ENCODE assay signal across 9 mouse cellular contexts in genomic region chr3:68693441-68694048, GRCm38 (mm10). TPM values are rescaled to one million over a fixed set of nuclear protein-coding genes. Genes with fewer than 3 reads are reported as not detected.
DNase-seq lines count a peak whose midpoint lies in the region; ATAC-seq and TF ChIP-seq lines count a peak whose summit lies in the region.
"Had no signal": no experiment of that assay in that cellular context is flagged by ENCODE, and none has a peak within 500 bp of the region (broad histone marks: within the 10 kb centered on the region; RNA-seq: fewer than 3 reads in every experiment).

No protein-coding gene starts in this region.

- H3K4me2 ChIP-seq in heart, embryonic 11.5 days, result no peak overlapping the region

- H3K9ac ChIP-seq in heart, embryonic 11.5 days (ENCODE audit: low read depth, low read length), result no peak overlapping the region

- H3K4me3 ChIP-seq in heart, embryonic 11.5 days (ENCODE audit: low read depth, low read length), result no peak overlapping the region
- no peak overlapping the region for H3K4me3 ChIP-seq in kidney, adult 2 months (ENCODE audit: insufficient read depth, low read depth, low read length)

- H3K4me1 ChIP-seq in heart, embryonic 11.5 days (ENCODE audit: control insufficient read depth, insufficient read depth, low read length), result 0 out of 2 replicates have a peak, but pooled peaks cover 2% of the 10 kb centered on the region
- H3K4me1 ChIP-seq in kidney, adult 2 months (ENCODE audit: control insufficient read depth, insufficient read depth, low read length), result no peaks in the 10 kb centered on the region

- H3K36me3 ChIP-seq in heart, embryonic 11.5 days (ENCODE audit: control insufficient read depth, insufficient read depth, low read length), result no peaks in the 10 kb centered on the region
- no peaks in the 10 kb centered on the region for H3K36me3 ChIP-seq in kidney, adult 2 months (ENCODE audit: control insufficient read depth, insufficient read depth, low read length)

- no peak overlapping the region for H3K27ac ChIP-seq in heart, embryonic 11.5 days (ENCODE audit: low read depth, low read length)
- no peak overlapping the region for H3K27ac ChIP-seq in kidney, adult 2 months (ENCODE audit: insufficient read depth, low read depth, low read length)

- no peaks in the 10 kb centered on the region for H3K27me3 ChIP-seq in heart, embryonic 11.5 days (ENCODE audit: control insufficient read depth, insufficient read depth, low read length)
- H3K27me3 ChIP-seq in kidney, adult 2 months (replicated peaks; ENCODE audit: control insufficient read depth, insufficient read depth, low read length), result no peaks in the 10 kb centered on the region

- WGBS in heart, embryonic 11.5 days (ENCODE audit: insufficient replicate concordance), result 45% methylated on average over 11 of the region's 11 CpGs
- 52% methylated on average over 11 of the region's 11 CpGs for WGBS in kidney, adult 2 months

- ATAC-seq in heart, embryonic 11.5 days (replicated peaks; ENCODE audit: insufficient number of reproducible peaks, low FRiP score, low TSS enrichment), result no peak
- ATAC-seq in frontal cortex, adult (ENCODE audit: low TSS enrichment), result peak; percentile 74
- ATAC-seq in megakaryocyte-erythroid progenitor cell, adult 5-6 weeks (replicated peaks; ENCODE audit: low FRiP score, low TSS enrichment, poor library complexity, severe bottlenecking), result peak; percentile 69

- intact Hi-C loops in left cerebral cortex, postnatal 36 days (cut with DNase I), result no loop called here

- no peak for TF ChIP-seq CTCF in kidney, adult 2 months (conservative IDR thresholded peaks at IDR 0.05; ENCODE audit: insufficient read depth, insufficient read length, low read depth, low read length)

- no peak for TF ChIP-seq POLR2A in kidney, adult 2 months (IDR thresholded peaks at IDR 0.05; ENCODE audit: low read depth, low read length)

- no peaks in the 10 kb centered on the region for H3K9me3 ChIP-seq in heart, embryonic 11.5 days (replicated peaks; ENCODE audit: control insufficient read depth, low read length)

- DNase-seq in heart, adult 11 months, result peak; percentile 99
- DNase-seq in ZHBTc4 (ENCODE audit: low read depth, low spot score), result peak; percentile 32
- DNase-seq in kidney, adult 2 months, result peak; percentile 52
- DNase-seq in left cerebral cortex, postnatal 36 days (ENCODE audit: low spot score in 2 of 2), result peak; percentile 82 to 83
- DNase-seq in thymus, postnatal 25 days, result peak; percentile 49

RNA-seq across cellular contexts. Expression of gene Il12a, which starts 3.1 kb away (rescaled TPM):
- polyA plus RNA-seq in heart, embryonic 11.5 days (2014; fragmentation: Nextera tagmentation; extraction: Ambion mirVana), result 0.53 TPM in 1 of 2 replicates, not detected in the other
- polyA plus RNA-seq in kidney, adult 2 months (2012; rRNA removed), result 0.27 and 0.39 TPM in 2 replicates
- total RNA-seq in left cerebral cortex, postnatal 36 days (2021), result 1 to 10 TPM; 3.1 to 4.3 TPM
- 3.8 and 5.4 TPM in 2 replicates for total RNA-seq in megakaryocyte-erythroid progenitor cell, adult 5-6 weeks (2014; fragmentation: Nextera tagmentation)
- 2.5 and 10.7 TPM in 2 replicates for total RNA-seq in megakaryocyte-erythroid progenitor cell, adult 5-6 weeks (2017)
- polyA plus RNA-seq: gonadal fat pad, adult 2 months had no signal

Comparison
In these comparisons a context has a peak if more than half of its experiments do, and no peak if none do; other contexts are left out.
1. DNase-seq: peak in every context shown above with its lines; median percentile 99 in heart, adult 11 months; 82 in left cerebral cortex, postnatal 36 days; 52 in kidney, adult 2 months; 49 in thymus, postnatal 25 days; 32 in ZHBTc4.